ENCODE assay signal across 8 mouse cellular contexts in the genomic region with DNA sequence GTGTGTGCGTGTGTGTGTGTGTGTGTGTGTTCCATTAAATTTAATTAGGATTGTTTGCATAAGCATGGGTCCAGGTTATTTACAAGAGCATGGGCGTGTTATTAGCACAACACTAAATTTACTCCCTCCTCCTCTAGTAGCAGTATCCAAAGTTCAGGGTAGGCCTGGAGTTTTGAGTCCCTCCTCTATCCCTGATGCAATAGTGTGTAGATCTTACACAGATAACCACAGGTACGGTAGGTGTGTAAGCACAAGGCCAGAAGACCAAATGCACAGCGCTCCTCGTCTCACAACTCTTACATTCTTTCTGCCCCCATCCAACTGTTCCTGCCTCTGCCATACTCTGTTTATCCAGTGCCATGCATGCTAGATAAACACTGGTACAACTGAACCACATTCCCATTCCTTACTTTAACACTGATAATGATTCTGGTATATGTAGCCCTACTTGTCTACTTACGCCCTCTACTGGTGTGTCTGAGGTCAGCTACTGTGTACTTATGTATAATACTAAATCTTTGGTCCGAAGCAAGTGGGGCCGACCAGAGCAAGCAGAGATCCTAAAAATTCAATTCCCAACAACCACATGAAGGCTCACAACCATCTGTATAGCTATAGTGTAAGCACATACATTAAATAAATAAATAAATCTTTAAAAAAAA. TPM values are rescaled to one million over a fixed set of nuclear protein-coding genes. Genes with fewer than 3 reads are reported as not detected.
DNase-seq lines count a peak whose midpoint lies in the region; ATAC-seq and TF ChIP-seq lines count a peak whose summit lies in the region.

No protein-coding gene starts in this region.

- H3K27ac ChIP-seq in bone marrow macrophage, adult 2 months (ENCODE audit: insufficient read depth, low read depth, low read length) = no peak overlapping the region
- H3K27ac ChIP-seq in forebrain, embryonic 15.5 days (replicated peaks) = no peak overlapping the region
- H3K27ac ChIP-seq in midbrain, embryonic 13.5 days = no peak overlapping the region

- peaks cover 9% of the 10 kb centered on the region for H3K4me1 ChIP-seq in bone marrow macrophage, adult 2 months (ENCODE audit: control insufficient read depth, insufficient read depth, low read length)
- peaks cover 27% of the 10 kb centered on the region for H3K4me1 ChIP-seq in forebrain, embryonic 15.5 days
- H3K4me1 ChIP-seq in midbrain, embryonic 13.5 days (replicated peaks) = peaks cover 20% of the 10 kb centered on the region

- 87% methylated on average over 8 of the region's 8 CpGs for WGBS in forebrain, embryonic 15.5 days
- WGBS in midbrain, embryonic 13.5 days = 87% methylated on average over 8 of the region's 8 CpGs

- H3K4me3 ChIP-seq in bone marrow macrophage, adult 2 months (ENCODE audit: insufficient read depth, low read length) = 0 out of 2 replicates have a peak overlapping the region, but pooled peaks have one; percentile 99
- H3K4me3 ChIP-seq in forebrain, embryonic 15.5 days = peak overlapping the region; percentile 52; the same call in 1 of the 2 replicates
- peak overlapping the region; percentile 100; the same call in 1 of the 2 replicates for H3K4me3 ChIP-seq in midbrain, embryonic 13.5 days (replicated peaks)

- peak; percentile 17 for DNase-seq in layer of hippocampus, adult 11-12 months (ENCODE audit: low spot score)
- DNase-seq in layer of hippocampus, postnatal 10 days (ENCODE audit: low spot score in 2 of 2) = no peak
- no peak for DNase-seq in urinary bladder, postnatal 4 days (ENCODE audit: low spot score in 2 of 2)
- DNase-seq in left cerebral cortex, adult 11 months (ENCODE audit: low spot score) = no peak
- DNase-seq in right cerebral cortex, postnatal 36 days (ENCODE audit: low spot score in 2 of 2) = no peak

- no peak for TF ChIP-seq CTCF in bone marrow macrophage, adult 2 months (IDR thresholded peaks at IDR 0.05; ENCODE audit: low read depth, low read length)

- H3K27me3 ChIP-seq in forebrain, embryonic 15.5 days = no peaks in the 10 kb centered on the region
- 0 out of 2 replicates have a peak, but pooled peaks cover 4% of the 10 kb centered on the region for H3K27me3 ChIP-seq in midbrain, embryonic 13.5 days

- no peak for ATAC-seq in forebrain, embryonic 15.5 days (replicated peaks)
- ATAC-seq in midbrain, embryonic 13.5 days = no peak

- H3K36me3 ChIP-seq in forebrain, embryonic 15.5 days = peaks cover 27% of the 10 kb centered on the region
- peaks cover 32% of the 10 kb centered on the region for H3K36me3 ChIP-seq in midbrain, embryonic 13.5 days

- peak overlapping the region; percentile 20; the same call in 1 of the 2 replicates for H3K4me2 ChIP-seq in forebrain, embryonic 15.5 days (replicated peaks)
- peak overlapping the region; percentile 88 for H3K4me2 ChIP-seq in midbrain, embryonic 13.5 days (replicated peaks)

- no peaks in the 10 kb centered on the region for H3K9me3 ChIP-seq in forebrain, embryonic 15.5 days
- no peaks in the 10 kb centered on the region for H3K9me3 ChIP-seq in midbrain, embryonic 13.5 days

- no peak overlapping the region for H3K9ac ChIP-seq in forebrain, embryonic 15.5 days (replicated peaks)
- no peak overlapping the region for H3K9ac ChIP-seq in midbrain, embryonic 13.5 days (replicated peaks)

- TF ChIP-seq POLR2A in bone marrow macrophage, adult 2 months (IDR thresholded peaks at IDR 0.05; ENCODE audit: borderline replicate concordance, low read depth, low read length) = no peak

RNA-seq across cellular contexts. Expression of a gene that starts 1.2 kb away (rescaled TPM):
- 10 to 100 TPM; 48.9 to 49.8 TPM for total RNA-seq in layer of hippocampus, postnatal 10 days (2021)
- 7.6 and 8.0 TPM in 2 replicates for polyA plus RNA-seq in bone marrow macrophage, adult 2 months (2012; ENCODE audit: insufficient read depth, insufficient read length, missing spikeins)
- polyA plus RNA-seq in forebrain, embryonic 15.5 days (2015; fragmentation: Nextera tagmentation; extraction: Ambion mirVana) = 7.4 and 10.1 TPM in 2 replicates
- 7.7 and 11.0 TPM in 2 replicates for polyA plus RNA-seq in midbrain, embryonic 13.5 days (2015; fragmentation: Nextera tagmentation; extraction: Ambion mirVana)

RNA-seq across cellular contexts. Expression of a gene that starts 2.3 kb away (rescaled TPM):
- 10 to 100 TPM; 93.2 to 94.8 TPM for total RNA-seq in layer of hippocampus, postnatal 10 days (2021)
- 87.5 and 98.0 TPM in 2 replicates for polyA plus RNA-seq in bone marrow macrophage, adult 2 months (2012; ENCODE audit: insufficient read depth, insufficient read length, missing spikeins)
- polyA plus RNA-seq in forebrain, embryonic 15.5 days (2015; fragmentation: Nextera tagmentation; extraction: Ambion mirVana) = 124 and 135 TPM in 2 replicates
- polyA plus RNA-seq in midbrain, embryonic 13.5 days (2015; fragmentation: Nextera tagmentation; extraction: Ambion mirVana) = 119 and 126 TPM in 2 replicates
